Mouse (Mus musculus): ENCODE data around the gene Cyp2d12. TPM values are rescaled to one million over a fixed set of nuclear protein-coding genes. Genes with fewer than 3 reads are reported as not detected.

The Cyp2d12 gene
- polyA plus RNA-seq, 1 experiment from 2014 or later: not detected

GRCm38 (mm10) chr15:82572856-82573255 is 18.0 kb downstream of the Cyp2d12 start:
- H3K27me3 ChIP-seq (replicated peaks): no peaks in the 10 kb centered on the region
- no peak overlapping the region for H3K4me2 ChIP-seq
- H3K9me3 ChIP-seq: no peaks in the 10 kb centered on the region
- no peak overlapping the region for H3K9ac ChIP-seq
- WGBS: 74% methylated on average over 1 of the region's 1 CpGs
- H3K27ac ChIP-seq: no peak overlapping the region
- no peak overlapping the region for H3K4me3 ChIP-seq
- no peaks in the 10 kb centered on the region for H3K4me1 ChIP-seq
- no peak for ATAC-seq (replicated peaks)
- H3K36me3 ChIP-seq (replicated peaks): no peaks in the 10 kb centered on the region

GRCm38 (mm10) chr15:82579071-82579470 is 24.2 kb downstream of the Cyp2d12 start:
- Histone ChIP-seq H3K27ac (no peak overlapping the region), H3K27me3 (replicated peaks) (no peaks in the 10 kb centered on the region), H3K36me3 (replicated peaks) (no peaks in the 10 kb centered on the region), H3K4me1 (no peaks in the 10 kb centered on the region), H3K9me3 (no peaks in the 10 kb centered on the region), H3K9ac (no peak overlapping the region), H3K4me2 (no peak overlapping the region), H3K4me3 (no peak overlapping the region)
- ATAC-seq (replicated peaks): no peak
- WGBS: 88% methylated on average over 2 of the region's 2 CpGs

GRCm38 (mm10) chr15:82582621-82583020 is 27.7 kb downstream of the Cyp2d12 start:
- H3K4me3 ChIP-seq: no peak overlapping the region
- no peak overlapping the region for H3K27ac ChIP-seq
- no peaks in the 10 kb centered on the region for H3K36me3 ChIP-seq (replicated peaks)
- no peak for ATAC-seq (replicated peaks)
- no peak overlapping the region for H3K4me2 ChIP-seq
- WGBS: 91% methylated on average over 9 of the region's 9 CpGs
- no peak overlapping the region for H3K9ac ChIP-seq
- H3K4me1 ChIP-seq: no peaks in the 10 kb centered on the region
- H3K27me3 ChIP-seq (replicated peaks): no peaks in the 10 kb centered on the region
- no peaks in the 10 kb centered on the region for H3K9me3 ChIP-seq

Small RNAs within 50 kb of the gene (microRNA-seq; reads per million reads assigned to microRNA genes)
- gene Gm27924 (not detected), gene Gm28023 (not detected)

Other genes starting within 250 kb of the Cyp2d12 start
- 25.4 and 27.2 TPM in 2 replicates for gene Naga, start 216.1 kb upstream of the Cyp2d12 start, polyA plus RNA-seq (2015; fragmentation: Nextera tagmentation; extraction: Ambion mirVana)
- gene Pheta2, start 216.1 kb upstream of the Cyp2d12 start, polyA plus RNA-seq (2015; fragmentation: Nextera tagmentation; extraction: Ambion mirVana): 1.2 and 1.5 TPM in 2 replicates
- gene Smdt1, start 216.1 kb upstream of the Cyp2d12 start, polyA plus RNA-seq (2015; fragmentation: Nextera tagmentation; extraction: Ambion mirVana): 322 and 335 TPM in 2 replicates
- gene Ndufa6, start 200.8 kb upstream of the Cyp2d12 start, polyA plus RNA-seq (2015; fragmentation: Nextera tagmentation; extraction: Ambion mirVana): 309 and 330 TPM in 2 replicates
- 1.7 and 2.0 TPM in 2 replicates for gene Cyp2d22, start 174.8 kb upstream of the Cyp2d12 start, polyA plus RNA-seq (2015; fragmentation: Nextera tagmentation; extraction: Ambion mirVana)
- gene Cyp2d11, start 161.1 kb upstream of the Cyp2d12 start, polyA plus RNA-seq (2015; fragmentation: Nextera tagmentation; extraction: Ambion mirVana): not detected in 2 replicates
- 0.34 TPM in 1 of 2 replicates, not detected in the other for gene Cyp2d10, start 147.9 kb upstream of the Cyp2d12 start, polyA plus RNA-seq (2015; fragmentation: Nextera tagmentation; extraction: Ambion mirVana)
- not detected in 2 replicates for gene Cyp2d9, start 121.6 kb upstream of the Cyp2d12 start, polyA plus RNA-seq (2015; fragmentation: Nextera tagmentation; extraction: Ambion mirVana)
- gene Cyp2d34, start 65.9 kb downstream of the Cyp2d12 start, polyA plus RNA-seq (2015; fragmentation: Nextera tagmentation; extraction: Ambion mirVana): not detected in 2 replicates
- gene Cyp2d40, start 209.1 kb downstream of the Cyp2d12 start, polyA plus RNA-seq (2015; fragmentation: Nextera tagmentation; extraction: Ambion mirVana): not detected in 2 replicates
- not detected in 2 replicates for gene Cyp2d26, start 239.2 kb downstream of the Cyp2d12 start, polyA plus RNA-seq (2015; fragmentation: Nextera tagmentation; extraction: Ambion mirVana)

All from midbrain, embryonic 15.5 days (tissue).